Mouse (Mus musculus) lung, postnatal 0 days (tissue): ENCODE data around the gene N4bp2.

Experiments used
- CTCF ChIP-seq: IDR thresholded peaks from 2 replicates; pipeline ENCODE4 v1.5.1; 2016; ENCODE audit warnings: antibody characterized with exemption, mild to moderate bottlenecking
- EP300 ChIP-seq: IDR thresholded peaks from 2 replicates; pipeline ENCODE4 v1.6.1; 2016; ENCODE audit warnings: antibody characterized with exemption, mild to moderate bottlenecking, control low read depth

- TF ChIP-seq CTCF, result no peak
- TF ChIP-seq EP300, result no peak
Observed at GRCm38 (mm10) chr5:65833092-65833491, 69.8 kb downstream of the N4bp2 start.
